Mouse (Mus musculus): Measurements from ENCODE around the gene Emp3. TPM values are rescaled to one million over a fixed set of nuclear protein-coding genes. Genes with fewer than 3 reads are reported as not detected.
"Not testable (repeated sequence)": the region's sequence is repeated elsewhere in the genome, so short reads cannot be mapped to it uniquely, and the experiment has no call there.

Emp3 gene
- polyA plus RNA-seq, 1 experiment from 2014 or later = 48.2 TPM

DNA sequence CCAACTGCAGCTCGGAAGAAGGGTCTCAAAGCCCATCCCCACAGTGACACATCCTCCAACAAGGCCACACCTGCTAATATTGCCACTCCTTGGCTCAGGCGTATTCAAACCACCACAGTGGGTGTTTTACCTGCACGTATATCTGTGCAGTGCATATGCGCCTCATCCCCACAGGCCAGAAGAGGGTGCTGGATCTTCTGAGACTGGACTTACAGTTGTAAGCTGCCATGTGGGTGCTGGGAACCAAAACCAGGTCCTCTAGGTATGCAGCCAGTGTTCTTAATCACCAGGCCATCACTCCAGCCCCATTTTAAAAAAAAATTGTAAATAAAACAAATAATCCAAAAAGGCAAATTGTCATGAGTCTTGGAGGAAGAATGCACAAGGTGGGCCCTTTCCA is 40.7 kb downstream of the Emp3 start:
- ATAC-seq (ENCODE audit: low FRiP score) = no peak
- WGBS = 97% methylated on average over 4 of the region's 4 CpGs
- H3K27ac ChIP-seq (replicated peaks) = no peak overlapping the region
- H3K27me3 ChIP-seq (replicated peaks) = no peaks in the 10 kb centered on the region
- H3K36me3 ChIP-seq = peaks cover 94% of the 10 kb centered on the region
- H3K4me3 ChIP-seq (replicated peaks) = no peak overlapping the region
- no peaks in the 10 kb centered on the region for H3K4me1 ChIP-seq
- no peaks in the 10 kb centered on the region for H3K9me3 ChIP-seq (replicated peaks)
- no peak overlapping the region for H3K4me2 ChIP-seq
- no peak overlapping the region for H3K9ac ChIP-seq (replicated peaks)

DNA sequence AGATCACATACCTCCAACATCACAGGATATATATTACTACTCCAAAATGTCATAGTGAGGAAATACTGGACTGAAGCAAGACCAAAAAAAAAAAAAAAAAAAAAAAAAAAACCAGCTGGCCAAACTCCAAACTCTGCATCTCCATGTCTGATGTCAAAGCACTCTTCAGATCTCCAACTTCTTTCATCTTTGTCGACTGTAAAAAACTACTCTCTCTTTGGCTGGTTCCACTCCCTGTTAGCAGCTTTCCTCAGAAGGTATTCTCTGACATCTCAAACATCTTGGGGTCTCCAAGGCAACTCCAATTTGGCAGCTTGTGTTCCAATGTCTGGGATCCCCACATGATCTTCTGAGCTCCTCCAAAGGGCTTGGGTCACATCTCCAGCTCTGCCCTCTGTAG is 42.9 kb downstream of the Emp3 start, which contains the start of gene Grin2d:
Grin2d (minus strand) TSS at position 101 of the 400 bp plus-strand sequence.
- ATAC-seq (ENCODE audit: low FRiP score); H3K4me2 ChIP-seq; H3K27ac ChIP-seq (replicated peaks); H3K9ac ChIP-seq (replicated peaks); H3K4me3 ChIP-seq (replicated peaks); H3K27me3 ChIP-seq (replicated peaks); H3K9me3 ChIP-seq (replicated peaks): not testable (repeated sequence)
- Histone ChIP-seq H3K4me1 (peaks cover 19% of the 10 kb centered on the region), H3K36me3 (peaks cover 79% of the 10 kb centered on the region)
- 100% methylated on average over 1 of the region's 1 CpGs for WGBS

- no peak for ATAC-seq (ENCODE audit: low FRiP score)
- WGBS = 97% methylated on average over 7 of the region's 7 CpGs
- no peaks in the 10 kb centered on the region for H3K9me3 ChIP-seq (replicated peaks)
- H3K4me1 ChIP-seq = peaks cover 19% of the 10 kb centered on the region
- H3K27ac ChIP-seq (replicated peaks) = no peak overlapping the region
- peaks cover 66% of the 10 kb centered on the region for H3K36me3 ChIP-seq
- no peak overlapping the region for H3K4me2 ChIP-seq
- H3K9ac ChIP-seq (replicated peaks) = no peak overlapping the region
- no peak overlapping the region for H3K4me3 ChIP-seq (replicated peaks)
- no peaks in the 10 kb centered on the region for H3K27me3 ChIP-seq (replicated peaks)
Measured at GRCm38 (mm10) chr7:45876895-45877294, 44.3 kb downstream of the Emp3 start.

DNA sequence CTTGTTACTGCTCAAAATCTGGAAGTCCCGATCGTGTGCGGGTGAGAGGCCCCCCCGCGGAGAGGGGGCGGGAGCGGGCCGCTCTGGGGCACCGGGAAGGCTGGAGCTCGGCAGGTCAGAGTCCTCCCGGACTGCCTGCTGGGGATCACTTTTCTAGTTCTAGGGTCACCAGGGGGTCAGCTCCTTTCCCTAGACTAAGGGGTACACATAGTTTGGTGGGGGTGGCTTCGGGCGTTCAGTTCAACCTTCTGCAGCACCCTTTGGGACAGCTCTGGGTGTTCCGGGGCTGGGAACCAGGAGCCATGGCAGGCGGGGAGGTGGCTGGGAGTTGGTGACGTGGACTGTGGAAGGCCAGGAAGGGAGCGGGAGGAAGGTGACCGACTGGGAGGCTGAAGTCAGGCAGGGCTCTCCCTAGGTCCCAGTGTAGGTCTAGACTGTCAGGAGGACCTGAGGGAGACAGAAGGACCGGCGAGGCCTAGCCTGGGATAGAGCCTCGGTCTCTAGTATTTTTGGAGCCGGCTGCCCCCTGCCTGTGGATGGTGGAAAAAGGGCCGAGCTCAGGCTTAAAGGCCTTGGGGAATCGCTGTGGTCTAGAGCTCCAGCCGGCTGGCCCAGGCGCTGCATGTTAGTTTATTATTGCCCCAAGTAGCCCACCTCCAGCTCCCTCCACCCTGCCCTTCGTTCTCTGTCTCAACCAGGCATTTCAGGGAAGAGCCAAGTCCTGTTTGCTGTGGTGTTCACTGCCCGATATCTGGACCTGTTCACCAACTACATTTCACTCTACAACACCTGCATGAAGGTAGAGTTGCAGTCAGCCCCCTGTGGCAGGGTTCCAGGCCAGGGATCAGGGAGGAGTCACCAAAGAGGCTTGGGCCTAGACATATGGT is 47.9 kb downstream of the Emp3 start:
- peak; percentile 39; the same call in 1 of the 2 replicates for ATAC-seq (ENCODE audit: low FRiP score)

DNA sequence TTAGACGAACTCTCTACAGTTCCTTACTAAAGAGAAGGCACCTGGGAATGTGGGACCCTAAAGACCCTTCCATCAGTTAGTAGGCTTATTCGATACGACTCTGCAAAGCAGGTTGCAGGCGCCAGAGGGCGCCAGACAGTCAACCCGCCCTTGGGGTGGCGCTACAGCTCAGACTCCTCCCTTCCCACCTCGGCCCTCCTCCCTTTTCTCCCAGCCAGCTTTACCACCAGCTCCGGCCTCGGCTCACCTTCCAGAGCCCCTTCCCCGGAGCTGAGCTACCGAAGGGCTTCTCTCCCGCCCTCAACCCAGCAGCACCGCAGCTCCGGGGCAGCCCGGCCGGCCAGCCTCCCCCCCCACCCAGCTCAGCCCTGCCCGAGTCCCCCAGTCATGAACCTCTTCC is 48.6 kb downstream of the Emp3 start, which contains the start of gene Kdelr1:
Kdelr1 (plus strand) TSS at position 149 of the 400 bp plus-strand sequence.
- Histone ChIP-seq H3K4me3 (replicated peaks) (peak within 1 kb of the TSS; percentile 83), H3K27me3 (replicated peaks) (no peaks in the 10 kb centered on the region; the same call in 1 of the 2 replicates), H3K36me3 (peaks cover 26% of the 10 kb centered on the region), H3K27ac (replicated peaks) (peak within 1 kb of the TSS; percentile 87), H3K4me1 (peaks cover 58% of the 10 kb centered on the region), H3K9me3 (replicated peaks) (no peaks in the 10 kb centered on the region), H3K4me2 (peak within 1 kb of the TSS; percentile 80), H3K9ac (replicated peaks) (peak within 1 kb of the TSS; percentile 93)
- WGBS = under 1% methylated on average over 18 of the region's 18 CpGs
- peak; percentile 75 for ATAC-seq (ENCODE audit: low FRiP score)

More for the DNA sequence above, 47.9 kb downstream of the Emp3 start:
- H3K9ac ChIP-seq (replicated peaks) = peak overlapping the region; percentile 93
- peak overlapping the region; percentile 80 for H3K4me2 ChIP-seq
- peaks cover 51% of the 10 kb centered on the region for H3K4me1 ChIP-seq
- H3K36me3 ChIP-seq = peaks cover 30% of the 10 kb centered on the region
- no peaks in the 10 kb centered on the region; the same call in 1 of the 2 replicates for H3K27me3 ChIP-seq (replicated peaks)
- H3K27ac ChIP-seq (replicated peaks) = peak overlapping the region; percentile 87
- 3% methylated on average over 28 of the region's 28 CpGs for WGBS
- no peaks in the 10 kb centered on the region for H3K9me3 ChIP-seq (replicated peaks)
- H3K4me3 ChIP-seq (replicated peaks) = peak overlapping the region; percentile 83

DNA sequence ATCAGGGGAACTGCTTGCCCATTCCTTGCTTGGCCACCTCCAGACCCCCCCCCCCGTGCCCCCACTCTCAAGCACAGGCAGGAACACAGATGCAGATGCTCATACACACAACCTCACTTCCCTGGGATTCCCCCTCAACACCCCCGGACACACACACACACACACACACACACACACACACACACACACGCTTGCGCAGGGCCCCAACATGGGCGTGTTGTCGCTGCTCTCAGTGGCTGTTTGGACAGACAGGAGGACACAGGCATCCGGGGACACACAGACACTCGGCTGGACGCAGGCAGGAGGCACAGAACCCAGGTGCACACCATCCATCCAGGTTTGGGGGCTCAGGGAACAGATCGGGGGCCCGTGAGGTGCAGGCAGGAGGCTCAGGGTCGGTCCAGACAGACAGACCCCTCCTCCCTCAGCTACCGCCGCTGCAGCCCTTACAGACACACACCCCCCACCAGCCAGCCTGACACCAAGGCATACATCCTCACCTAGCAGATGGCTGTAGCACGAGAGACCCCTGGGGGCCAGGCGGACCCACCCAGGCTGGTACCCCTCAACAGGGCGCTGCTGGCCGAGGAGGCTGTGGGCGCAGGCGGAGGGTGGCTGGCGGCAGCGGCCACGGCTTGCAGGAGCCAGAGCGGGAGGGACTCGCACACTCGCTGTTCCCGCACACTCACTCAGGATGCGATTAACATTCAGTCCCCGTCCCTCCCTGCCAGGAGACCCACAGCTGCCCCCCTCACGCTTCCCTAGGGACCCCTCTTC is 50.7 kb downstream of the Emp3 start:
- H3K9ac ChIP-seq (replicated peaks) = peak overlapping the region; percentile 71
- peak overlapping the region; percentile 75 for H3K27ac ChIP-seq (replicated peaks)
- peaks cover 72% of the 10 kb centered on the region for H3K4me1 ChIP-seq

GRCm38 (mm10) chr7:45869787-45870186 is 51.4 kb downstream of the Emp3 start:
- Histone ChIP-seq H3K36me3 (peaks cover 4% of the 10 kb centered on the region), H3K9ac (replicated peaks) (peak overlapping the region; percentile 71), H3K4me1 (peaks cover 67% of the 10 kb centered on the region), H3K4me2 (peak overlapping the region; percentile 72), H3K4me3 (replicated peaks) (peak overlapping the region; percentile 63), H3K27ac (replicated peaks) (peak overlapping the region; percentile 75), H3K27me3 (replicated peaks) (no peaks in the 10 kb centered on the region; the same call in 1 of the 2 replicates), H3K9me3 (replicated peaks) (no peaks in the 10 kb centered on the region)
- under 1% methylated on average over 14 of the region's 14 CpGs for WGBS
- 0 out of 2 replicates have a peak, but pooled peaks have one; percentile 2 for ATAC-seq (ENCODE audit: low FRiP score)

More for the DNA sequence above, 50.7 kb downstream of the Emp3 start:
- WGBS = 2% methylated on average over 30 of the region's 30 CpGs
- Histone ChIP-seq H3K9me3 (replicated peaks) (no peaks in the 10 kb centered on the region), H3K27me3 (replicated peaks) (no peaks in the 10 kb centered on the region; the same call in 1 of the 2 replicates), H3K36me3 (peaks cover 5% of the 10 kb centered on the region), H3K4me2 (peak overlapping the region; percentile 72), H3K4me3 (replicated peaks) (peak overlapping the region; percentile 63)
- peak; percentile 7; the same call in 1 of the 2 replicates for ATAC-seq (ENCODE audit: low FRiP score)

- peak overlapping the region; percentile 63 for H3K4me3 ChIP-seq (replicated peaks)
- peak overlapping the region; percentile 72 for H3K4me2 ChIP-seq
- H3K27ac ChIP-seq (replicated peaks) = peak overlapping the region; percentile 75; the same call in 1 of the 2 replicates
- ATAC-seq (ENCODE audit: low FRiP score) = no peak
- H3K9ac ChIP-seq (replicated peaks) = peak overlapping the region; percentile 71
- WGBS = 10% methylated on average over 8 of the region's 8 CpGs
- H3K9me3 ChIP-seq (replicated peaks) = no peaks in the 10 kb centered on the region
- no peaks in the 10 kb centered on the region; the same call in 1 of the 2 replicates for H3K36me3 ChIP-seq
- no peaks in the 10 kb centered on the region; the same call in 1 of the 2 replicates for H3K27me3 ChIP-seq (replicated peaks)
- peaks cover 61% of the 10 kb centered on the region for H3K4me1 ChIP-seq
Measured at GRCm38 (mm10) chr7:45869107-45869670, 52.0 kb downstream of the Emp3 start.

Other genes starting within 250 kb of the Emp3 start
- gene Ntn5, start 237.4 kb downstream of the Emp3 start, polyA plus RNA-seq (2015; fragmentation: Nextera tagmentation; extraction: Ambion mirVana) = 1.7 and 1.9 TPM in 2 replicates
- gene Sec1, start 227.0 kb downstream of the Emp3 start, polyA plus RNA-seq (2015; fragmentation: Nextera tagmentation; extraction: Ambion mirVana) = 0.47 and 0.77 TPM in 2 replicates
- gene Car11, start 221.6 kb downstream of the Emp3 start, polyA plus RNA-seq (2015; fragmentation: Nextera tagmentation; extraction: Ambion mirVana) = 57.0 and 71.4 TPM in 2 replicates
- 3.3 and 3.9 TPM in 2 replicates for gene Dbp, start 216.3 kb downstream of the Emp3 start, polyA plus RNA-seq (2015; fragmentation: Nextera tagmentation; extraction: Ambion mirVana)
- gene Rpl18, start 205.9 kb downstream of the Emp3 start, polyA plus RNA-seq (2015; fragmentation: Nextera tagmentation; extraction: Ambion mirVana) = 573 and 682 TPM in 2 replicates
- gene Sphk2, start 203.4 kb downstream of the Emp3 start, polyA plus RNA-seq (2015; fragmentation: Nextera tagmentation; extraction: Ambion mirVana) = 23.0 and 25.7 TPM in 2 replicates
- 0.50 and 1.5 TPM in 2 replicates for gene Fam83e, start 200.2 kb downstream of the Emp3 start, polyA plus RNA-seq (2015; fragmentation: Nextera tagmentation; extraction: Ambion mirVana)
- gene Spaca4, start 195.6 kb downstream of the Emp3 start, polyA plus RNA-seq (2015; fragmentation: Nextera tagmentation; extraction: Ambion mirVana) = not detected in 2 replicates
- 19.3 and 26.0 TPM in 2 replicates for gene Lmtk3, start 137.7 kb downstream of the Emp3 start, polyA plus RNA-seq (2015; fragmentation: Nextera tagmentation; extraction: Ambion mirVana)
- gene Sult2b1, start 136.7 kb downstream of the Emp3 start, polyA plus RNA-seq (2015; fragmentation: Nextera tagmentation; extraction: Ambion mirVana) = 7.1 and 8.6 TPM in 2 replicates
- 211 and 253 TPM in 2 replicates for gene Cyth2, start 106.8 kb downstream of the Emp3 start, polyA plus RNA-seq (2015; fragmentation: Nextera tagmentation; extraction: Ambion mirVana)
- 1.4 and 1.7 TPM in 2 replicates for gene Kcnj14, start 96.6 kb downstream of the Emp3 start, polyA plus RNA-seq (2015; fragmentation: Nextera tagmentation; extraction: Ambion mirVana)
- gene Grwd1, start 90.5 kb downstream of the Emp3 start, polyA plus RNA-seq (2015; fragmentation: Nextera tagmentation; extraction: Ambion mirVana) = 40.7 and 48.9 TPM in 2 replicates
- 55.7 and 65.9 TPM in 2 replicates for gene Kdelr1, start 48.6 kb downstream of the Emp3 start, polyA plus RNA-seq (2015; fragmentation: Nextera tagmentation; extraction: Ambion mirVana)
- gene Grin2d, start 43.0 kb downstream of the Emp3 start, polyA plus RNA-seq (2015; fragmentation: Nextera tagmentation; extraction: Ambion mirVana) = 3.2 and 4.2 TPM in 2 replicates
- 0.37 and 0.52 TPM in 2 replicates for gene Syngr4, start 24.7 kb downstream of the Emp3 start, polyA plus RNA-seq (2015; fragmentation: Nextera tagmentation; extraction: Ambion mirVana)
- 7.5 and 7.8 TPM in 2 replicates for gene Tmem143, start 24.5 kb downstream of the Emp3 start, polyA plus RNA-seq (2015; fragmentation: Nextera tagmentation; extraction: Ambion mirVana)
- gene Ccdc114, start 2.7 kb upstream of the Emp3 start, polyA plus RNA-seq (2015; fragmentation: Nextera tagmentation; extraction: Ambion mirVana) = 5.9 and 6.2 TPM in 2 replicates
- gene Abcc6, start 108.9 kb upstream of the Emp3 start, polyA plus RNA-seq (2015; fragmentation: Nextera tagmentation; extraction: Ambion mirVana) = 0.56 and 0.75 TPM in 2 replicates
- 43.6 and 48.0 TPM in 2 replicates for gene Nomo1, start 112.3 kb upstream of the Emp3 start, polyA plus RNA-seq (2015; fragmentation: Nextera tagmentation; extraction: Ambion mirVana)
- 1.9 and 2.7 TPM in 2 replicates for gene Kcnj11, start 179.4 kb upstream of the Emp3 start, polyA plus RNA-seq (2015; fragmentation: Nextera tagmentation; extraction: Ambion mirVana)

All from neural tube, embryonic 15.5 days (tissue).